Mouse (Mus musculus) c-Kit-positive CD71-negative TER-119-negative erythroid progenitor cells, embryonic 14.5 days (primary cell): ENCODE data around the gene F2rl2.
A peak's percentile ranks its signal among the peaks of the same experiment; 100 is the strongest.

Source experiments
- DNase-seq: peaks from one replicate; pipeline ENCODE4 v3.0.0-alpha.2; 2013; ENCODE audit warnings: low read depth

Gene F2rl2

DNA sequence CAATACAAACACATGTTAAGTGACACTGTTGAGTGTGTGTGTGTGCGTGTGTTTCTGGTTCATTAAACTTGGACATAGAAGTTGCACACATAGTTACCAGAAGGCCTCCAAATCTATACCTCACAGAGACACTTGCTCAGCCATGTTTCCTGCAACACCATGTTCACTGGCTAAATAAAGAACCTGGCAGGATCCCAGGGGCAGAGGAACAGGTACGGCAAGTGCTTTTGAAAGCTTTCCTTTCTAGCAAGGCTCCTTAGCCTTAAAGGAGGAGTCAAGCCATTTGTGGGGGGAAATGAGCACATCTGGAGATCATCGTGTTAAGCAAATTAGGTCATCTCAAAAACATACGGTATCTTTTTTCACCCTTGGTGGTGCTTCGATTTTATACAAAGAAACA lies 6.7 kb downstream of the F2rl2 start:
- DNase-seq = no peak

DNA sequence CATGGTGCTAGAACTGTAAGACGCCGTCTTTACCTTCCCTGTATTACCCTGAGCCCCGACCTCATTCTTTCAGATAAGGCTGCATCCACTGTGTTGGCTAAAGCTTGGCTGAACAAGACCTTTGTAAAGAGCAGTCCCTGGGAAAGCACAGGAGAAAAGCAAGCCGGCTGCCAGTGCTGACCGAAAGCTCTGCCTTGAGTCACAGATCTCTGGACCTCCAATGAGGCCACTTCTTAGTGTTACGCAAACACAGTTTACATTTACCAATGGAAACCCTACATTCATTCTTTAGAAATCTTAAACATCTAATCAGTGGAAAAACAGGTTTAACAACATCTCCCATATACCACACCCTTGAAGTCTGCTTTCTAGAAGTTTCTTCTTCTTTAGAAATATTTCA lies 8.9 kb downstream of the F2rl2 start:
- no peak for DNase-seq

DNA sequence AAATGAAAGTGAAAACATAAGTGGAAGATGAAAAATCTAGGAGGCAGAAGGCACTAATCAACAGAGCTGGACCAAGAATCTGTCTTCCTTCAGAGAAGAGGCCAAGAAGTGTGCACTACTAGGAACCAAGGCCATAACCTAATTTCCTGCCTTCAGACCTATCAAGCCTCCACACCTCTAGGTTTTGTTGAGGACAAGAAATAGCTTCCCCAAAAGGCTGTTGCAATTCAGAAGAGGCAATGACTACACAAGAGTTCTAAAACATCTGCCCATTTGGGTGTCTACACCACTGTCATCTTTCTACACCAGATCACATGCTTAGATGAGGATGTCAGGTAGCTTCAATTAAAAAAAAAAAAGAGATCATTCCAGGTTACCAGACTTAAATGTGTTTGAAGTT lies 15.4 kb downstream of the F2rl2 start:
- no peak for DNase-seq

DNA sequence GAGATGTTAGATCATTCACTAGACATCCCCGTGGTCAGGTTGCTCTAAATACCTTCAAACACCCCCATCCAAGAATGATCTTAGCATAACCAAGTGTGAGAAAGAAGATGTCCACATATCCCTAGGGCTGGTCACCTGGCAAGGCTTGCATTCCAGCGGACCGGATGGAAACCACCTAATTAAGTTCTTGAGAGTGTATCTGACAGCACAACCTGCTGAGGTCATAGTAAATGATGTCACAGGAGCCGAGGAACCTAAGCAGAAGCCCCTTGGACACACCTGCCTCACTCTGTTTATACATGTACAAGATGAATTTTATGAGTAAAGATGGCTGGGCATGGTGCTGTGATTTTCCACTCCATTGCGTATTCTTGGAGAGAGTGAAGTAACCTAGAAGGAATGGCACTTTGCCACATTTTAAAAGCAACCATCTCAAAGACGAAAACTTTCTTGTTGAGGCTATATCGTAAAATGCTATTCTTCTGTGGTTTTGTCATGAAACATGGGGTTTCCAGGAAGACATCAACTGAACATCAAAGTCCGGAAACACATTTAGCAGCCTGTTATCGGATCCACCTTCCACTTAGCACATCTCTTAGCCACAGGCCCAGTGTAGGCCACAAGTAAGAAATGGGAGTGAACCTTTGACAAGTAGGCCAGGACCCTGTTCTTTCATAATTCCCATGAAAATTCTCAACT lies 16.1 kb downstream of the F2rl2 start:
- DNase-seq = no peak

DNA sequence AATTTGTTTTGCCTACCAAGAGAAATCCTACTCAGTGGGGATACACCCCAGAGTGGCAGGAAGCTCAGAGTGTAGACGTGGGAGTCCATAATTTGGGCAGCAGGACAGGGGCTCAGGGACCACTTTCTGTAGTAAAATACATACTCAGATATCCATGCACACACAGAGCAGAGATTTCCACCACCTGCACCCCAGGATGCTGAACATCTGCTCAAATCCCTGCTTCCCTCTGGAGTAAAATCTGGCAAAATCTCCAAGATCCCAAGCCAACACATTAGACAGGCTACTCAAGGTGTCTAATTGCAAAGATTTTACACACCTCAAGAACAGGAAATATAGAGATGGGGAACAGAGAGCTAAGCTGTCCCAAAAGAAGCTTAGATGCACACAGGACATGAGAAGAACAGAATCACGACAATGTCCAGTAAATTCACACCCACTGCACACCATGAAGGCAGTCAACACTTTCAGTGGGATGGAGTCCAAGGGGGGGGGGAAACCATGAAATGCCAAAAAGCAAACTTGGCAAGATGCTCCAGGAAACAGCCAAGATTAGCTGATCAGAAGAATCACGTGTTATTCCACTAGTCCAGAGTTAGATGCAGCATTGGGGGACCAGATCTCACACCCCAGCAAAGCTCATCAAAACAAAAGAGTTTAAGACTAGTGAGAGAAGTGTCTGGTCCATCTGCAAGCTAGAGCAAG lies 17.8 kb downstream of the F2rl2 start:
- no peak for DNase-seq

DNA sequence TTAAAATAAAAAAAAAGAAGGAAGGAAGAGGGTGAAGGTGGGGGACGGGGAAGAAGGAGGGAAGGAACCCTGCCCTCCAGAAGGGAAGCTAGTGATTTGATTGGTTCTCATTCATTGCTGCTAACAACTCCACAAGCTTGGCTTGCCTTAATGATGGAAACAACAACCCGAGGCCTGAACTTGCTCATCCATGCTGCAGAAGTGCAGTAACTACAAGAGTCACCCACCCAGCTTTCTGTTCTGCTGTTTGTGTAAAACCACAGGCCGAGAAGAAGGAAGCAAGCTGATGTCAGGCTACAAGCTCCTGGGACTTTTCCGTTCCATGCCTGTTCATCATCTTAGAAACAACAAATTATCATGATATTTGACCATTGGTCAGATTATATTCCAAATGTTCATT lies 18.7 kb downstream of the F2rl2 start:
- no peak for DNase-seq

DNA sequence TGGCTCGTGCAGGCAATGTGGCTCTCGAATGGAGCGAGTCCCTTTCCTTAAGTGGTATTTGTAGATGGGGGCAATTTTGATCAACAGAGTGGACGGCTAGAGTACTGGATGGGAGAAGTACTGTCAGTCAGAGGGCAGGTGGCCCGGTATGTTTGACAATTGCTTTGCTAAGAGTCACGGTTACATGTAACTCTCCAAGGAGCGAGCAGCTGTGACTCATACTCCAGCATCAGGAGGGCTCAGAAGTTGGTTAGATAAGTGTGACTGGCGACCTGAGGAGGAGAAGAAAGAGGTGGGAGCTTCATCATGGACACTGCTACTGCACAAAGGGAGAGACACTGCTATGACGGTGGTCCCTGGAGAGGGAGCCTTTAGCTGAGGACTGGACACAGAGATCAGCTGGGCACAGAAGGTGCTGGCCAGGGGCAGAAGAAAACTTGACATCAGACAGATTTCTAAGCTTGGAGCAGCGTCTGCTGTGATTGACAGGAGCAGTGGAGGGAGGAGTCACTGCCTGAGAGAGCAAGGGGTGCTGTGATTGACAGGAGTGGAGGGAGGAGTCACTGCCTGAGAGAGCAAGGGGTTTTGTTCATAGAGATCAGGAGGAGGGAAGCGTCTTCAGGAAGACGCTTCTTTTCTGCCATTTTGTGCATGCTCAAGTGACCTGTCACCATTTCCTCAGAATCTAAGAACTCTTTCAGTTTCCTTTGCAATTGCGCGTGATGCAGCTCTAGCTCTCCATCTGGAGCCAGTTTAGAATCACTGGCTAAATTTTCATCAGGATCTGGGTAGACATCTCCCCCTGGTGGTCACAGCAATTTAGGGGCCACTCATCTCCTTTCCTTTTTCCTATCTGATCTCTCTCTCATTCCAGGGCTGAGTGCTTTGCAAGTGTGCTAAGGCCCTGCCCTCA lies 22.9 kb downstream of the F2rl2 start:
- DNase-seq = peak; percentile 63

DNA sequence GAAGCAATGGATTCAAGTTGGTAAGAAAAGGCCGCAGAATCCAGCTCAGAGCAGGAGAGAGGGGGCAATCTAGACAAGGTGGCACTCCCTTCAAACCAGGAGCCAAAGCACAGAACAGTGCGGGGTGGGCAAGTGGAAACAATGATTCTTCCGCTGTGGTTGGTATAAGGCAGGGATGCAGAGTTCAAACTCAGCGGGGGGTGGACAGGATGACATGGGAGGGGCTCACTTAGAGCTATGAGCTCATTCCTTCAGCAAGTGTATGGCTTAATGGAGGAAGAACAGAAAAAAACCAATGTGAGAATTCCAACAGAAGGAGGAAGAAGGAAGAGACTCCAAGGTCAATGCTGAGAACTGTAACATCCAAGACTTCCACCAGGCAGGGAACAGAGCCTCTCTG lies 33.8 kb downstream of the F2rl2 start:
- DNase-seq = no peak

DNA sequence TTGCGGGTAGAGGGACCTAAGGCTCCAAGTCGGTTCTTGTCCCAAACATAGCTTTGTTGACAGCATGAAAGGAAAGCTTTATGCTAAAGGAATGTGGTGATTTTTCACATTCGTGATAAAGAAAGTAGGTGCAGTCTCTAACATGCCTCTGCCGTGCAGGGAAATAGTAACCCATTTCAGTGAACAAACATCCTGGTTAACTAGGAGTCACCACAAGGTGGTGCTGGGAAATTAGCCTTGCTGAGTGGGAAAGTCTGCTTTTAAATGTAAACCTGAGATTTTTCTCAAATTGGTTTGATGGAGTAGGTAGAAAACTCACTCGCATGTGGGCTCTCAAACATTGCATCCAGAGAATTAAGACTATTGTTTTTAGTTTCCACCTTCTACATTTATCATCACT lies 43.0 kb downstream of the F2rl2 start:
- DNase-seq = no peak

DNA sequence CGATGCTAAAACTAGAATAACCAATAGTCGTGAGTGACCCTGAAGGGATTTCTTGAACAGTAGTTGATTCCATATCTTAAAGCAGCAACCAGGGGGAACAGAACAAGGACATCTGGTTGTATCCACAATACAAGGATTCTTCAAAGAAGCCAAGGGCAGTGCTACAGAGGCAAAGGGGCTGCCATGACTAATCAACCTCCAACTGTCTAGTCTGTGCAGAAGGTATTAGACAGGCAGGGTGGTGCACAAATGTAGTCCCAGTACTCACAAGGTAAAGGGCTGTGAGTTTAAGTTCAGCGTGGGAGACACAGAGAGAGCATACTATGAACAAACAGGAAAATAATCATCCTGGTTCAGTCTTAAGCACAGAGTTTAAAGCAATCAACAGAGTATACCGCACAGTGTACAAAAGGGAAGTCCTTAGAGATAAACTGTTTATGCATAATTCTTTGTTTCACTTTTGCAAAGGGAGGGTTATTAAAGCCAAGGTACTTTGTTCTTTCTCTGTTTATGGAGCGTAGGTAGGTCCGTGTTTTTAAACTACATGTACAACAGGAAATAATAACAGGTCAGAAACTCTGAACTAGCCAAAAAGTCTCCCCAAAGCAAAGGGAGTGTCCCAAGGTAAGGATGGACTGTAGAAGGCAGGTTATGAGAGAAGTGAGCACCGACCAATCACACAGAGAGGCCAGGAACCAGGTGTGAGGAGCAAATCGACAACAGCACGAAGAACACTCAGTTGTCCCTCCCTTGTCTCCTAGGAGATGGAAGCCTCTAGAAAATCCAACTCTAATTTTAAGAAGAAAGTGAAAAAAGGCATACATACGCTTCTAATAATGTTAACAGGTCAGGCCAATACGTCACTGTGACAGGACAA lies 45.4 kb downstream of the F2rl2 start:
- no peak for DNase-seq

DNA sequence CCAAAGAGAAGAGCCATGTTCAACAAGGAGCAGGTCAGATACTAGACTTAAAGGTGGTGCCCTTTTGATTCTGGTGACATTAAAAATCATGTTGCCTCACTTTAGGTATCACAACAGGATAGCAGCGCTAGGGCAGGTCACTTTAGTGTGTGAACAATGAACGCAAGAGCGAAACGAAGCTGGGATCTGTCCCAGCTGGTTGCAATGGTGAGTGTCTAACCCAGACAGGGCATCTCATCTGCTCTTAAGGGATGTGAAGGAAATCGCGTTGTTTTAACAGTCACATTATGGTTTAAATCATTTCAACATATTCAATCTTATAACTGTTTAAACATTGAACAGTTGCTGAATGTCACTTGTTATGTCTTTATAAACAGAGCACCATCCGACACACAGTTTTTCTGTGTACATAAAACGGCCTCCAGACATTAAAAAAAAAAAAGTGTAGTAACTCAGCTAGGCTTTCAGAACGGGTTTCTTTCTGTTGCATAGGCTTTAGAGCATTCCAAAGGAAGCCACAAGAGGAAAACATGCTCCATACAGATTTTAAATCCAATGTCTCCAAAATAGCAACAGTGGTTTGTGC lies 46.3 kb downstream of the F2rl2 start:
- no peak for DNase-seq

DNA sequence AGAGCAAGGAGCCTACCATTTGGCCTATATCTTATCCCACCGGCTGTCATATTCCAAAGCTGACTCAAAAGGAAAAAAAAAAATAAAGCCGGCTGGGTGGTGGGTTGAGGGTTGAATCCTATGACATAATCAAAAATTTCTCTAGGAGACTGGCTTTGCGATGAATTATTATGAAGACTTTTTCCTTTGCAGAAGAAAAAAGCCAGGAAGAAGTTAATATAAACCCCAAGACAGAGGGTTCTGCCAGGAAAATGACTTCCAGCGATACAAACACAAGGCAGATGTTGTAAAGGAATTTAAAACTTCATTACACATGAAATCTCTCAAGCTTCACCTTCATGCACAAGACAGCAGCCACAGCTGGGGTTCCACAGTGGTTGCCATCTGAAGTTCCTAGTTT lies 48.8 kb downstream of the F2rl2 start:
- DNase-seq = no peak

DNA sequence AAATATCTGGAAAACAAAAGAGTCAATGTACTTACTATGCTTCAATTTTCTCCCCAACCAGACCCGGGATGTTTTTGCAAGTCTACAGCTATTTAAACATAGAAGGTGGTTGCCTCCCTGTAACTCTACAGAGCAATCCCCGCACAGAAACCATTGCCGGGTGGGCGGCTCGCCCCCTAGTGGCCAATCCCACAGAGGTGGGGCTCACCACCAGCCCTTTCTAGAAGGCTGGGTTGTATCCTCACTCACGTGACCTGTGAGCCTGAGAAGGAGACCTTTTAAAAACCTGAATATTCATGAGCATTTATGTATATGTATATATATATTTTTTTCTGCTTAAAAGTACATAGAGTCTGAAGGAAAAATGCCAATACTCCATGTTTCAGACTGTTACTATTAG lies 49.9 kb downstream of the F2rl2 start:
- DNase-seq = peak; percentile 35

DNA sequence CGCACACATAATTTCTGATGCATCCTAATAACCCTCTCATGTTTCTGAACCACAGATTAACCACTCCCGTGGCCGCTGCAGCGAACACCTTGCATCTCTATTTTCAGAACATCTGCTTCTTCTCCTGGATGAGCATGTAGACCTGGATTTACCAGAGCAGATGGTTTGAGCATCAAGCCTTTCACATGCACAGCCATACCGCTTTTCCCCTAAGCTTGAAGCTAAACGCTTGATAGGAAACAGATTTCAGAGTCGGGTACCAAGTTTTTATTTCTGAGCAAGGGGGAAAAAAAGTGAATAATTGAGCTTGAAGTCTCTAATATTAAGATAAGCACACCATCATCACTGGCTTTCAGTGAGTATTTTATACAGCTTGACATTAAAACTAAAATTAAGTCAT lies 50.4 kb downstream of the F2rl2 start:
- no peak for DNase-seq

DNA sequence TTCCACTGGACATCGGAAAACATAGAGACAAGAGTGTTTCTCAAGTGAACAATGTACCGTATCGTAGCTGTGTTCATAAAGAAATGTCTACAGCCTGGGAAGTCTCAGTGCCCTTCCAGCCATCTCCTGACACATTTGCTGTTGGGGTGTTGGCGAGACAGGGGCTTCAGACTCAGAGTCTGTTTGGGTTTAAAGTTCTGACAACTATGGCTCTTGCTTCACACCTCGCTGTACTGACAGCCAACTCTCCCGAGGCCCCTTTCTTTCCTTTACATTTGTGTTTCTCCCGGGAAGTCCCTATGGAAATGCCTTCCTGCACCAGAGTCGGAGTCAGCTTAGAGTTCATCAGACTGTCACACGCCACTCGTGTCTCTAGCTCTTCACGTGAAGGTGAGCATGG lies 50.9 kb downstream of the F2rl2 start:
- no peak for DNase-seq
